Mouse (Mus musculus) stomach, embryonic 16.5 days (tissue): ENCODE measurements around the gene Gm20605. TPM values are rescaled to one million over a fixed set of nuclear protein-coding genes. Genes with fewer than 3 reads are reported as not detected.

Experiments
- ATAC-seq: fragments of 200-750 bp; cut with Nextera tagmentation; 2 replicates; pipeline ENCODE4 v1.8.0; 2017; ENCODE audit warnings: moderate number of reproducible peaks, moderate TSS enrichment; ENCODE audit not compliant: insufficient read depth, low FRiP score
- H3K27ac ChIP-seq: fragments of 300-500 bp; sonication (generic); 2 replicates; pipeline ENCODE4 v1.5.1; 2014; ENCODE audit warnings: low read length
- H3K27me3 ChIP-seq: fragments of 300-500 bp; sonication (generic); 2 replicates; pipeline ENCODE4 v1.6.1; 2014; ENCODE audit warnings: low read length, control low read depth, mixed read lengths; ENCODE audit not compliant: control insufficient read depth, insufficient read depth
- H3K36me3 ChIP-seq: fragments of 300-500 bp; sonication (generic); 2 replicates; pipeline ENCODE4 v1.6.1; 2014; ENCODE audit warnings: low read length; ENCODE audit not compliant: control insufficient read depth, insufficient read depth
- H3K4me1 ChIP-seq: fragments of 300-500 bp; sonication (generic); 2 replicates; pipeline ENCODE4 v1.6.1; 2014; ENCODE audit warnings: low read length, control low read depth, mixed read lengths; ENCODE audit not compliant: control insufficient read depth, insufficient read depth
- H3K4me2 ChIP-seq: fragments of 300-500 bp; sonication (generic); 2 replicates; pipeline ENCODE4 v1.6.1; 2014; ENCODE audit warnings: low read depth, low read length, mixed read lengths
- H3K4me3 ChIP-seq: fragments of 300-500 bp; sonication (generic); replicated peaks from 2 replicates; pipeline ENCODE4 v1.5.1; 2014; ENCODE audit warnings: mild to moderate bottlenecking, low read length
- H3K9ac ChIP-seq: fragments of 300-500 bp; sonication (generic); 2 replicates; pipeline ENCODE4 v1.6.1; 2014; ENCODE audit warnings: low read length
- H3K9me3 ChIP-seq: fragments of 300-500 bp; sonication (generic); replicated peaks from 2 replicates; pipeline ENCODE4 v1.6.1; 2016; ENCODE audit warnings: low read length, control low read depth; ENCODE audit not compliant: control insufficient read depth
- WGBS: fragments of 180-500 bp; shearing (Covaris S2); extraction: QIAGEN DNeasy Blood & Tissue Kit; methylation state at CpG from one replicate; pipeline ENCODE4 v1.1.7; 2014; 5-methylcytosine and 5-hydroxymethylcytosine counted together
- polyA plus RNA-seq: library from polyadenylated mRNA; unstranded; fragments of >200 nt; fragmentation: Nextera tagmentation; extraction: Ambion mirVana; gene quantifications from 2 replicates; pipeline ENCODE4 v1.2.1, GENCODE M21; 2015

The Gm20605 gene
- polyA plus RNA-seq, 1 experiment from 2014 or later: 9.4 TPM

DNA sequence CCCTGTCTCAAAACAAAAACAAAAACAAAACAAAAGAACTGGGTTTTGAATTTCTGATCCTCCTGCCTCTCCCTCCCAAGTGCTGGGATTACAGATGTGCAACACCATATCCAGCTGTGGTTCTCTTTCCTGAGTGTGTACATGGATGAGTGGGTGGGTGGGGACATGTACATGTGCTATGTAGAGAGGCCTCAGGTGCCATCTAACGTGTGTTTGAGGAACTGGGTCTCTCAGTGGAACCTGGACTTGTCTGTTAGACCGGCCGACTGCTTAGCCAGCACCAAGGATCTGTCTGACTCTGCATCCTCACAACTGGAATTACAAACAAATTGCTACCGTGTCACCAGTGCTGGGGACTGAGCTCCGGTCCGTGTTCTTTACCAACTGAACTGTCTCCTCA lies 31.4 kb upstream of the Gm20605 start:
- WGBS: 86% methylated on average over 6 of the region's 6 CpGs
- Histone ChIP-seq H3K36me3 (no peaks in the 10 kb centered on the region), H3K27ac (no peak overlapping the region), H3K27me3 (no peaks in the 10 kb centered on the region), H3K9ac (no peak overlapping the region), H3K4me3 (no peak overlapping the region), H3K9me3 (no peaks in the 10 kb centered on the region), H3K4me1 (peaks cover 14% of the 10 kb centered on the region), H3K4me2 (no peak overlapping the region)
- no peak for ATAC-seq

DNA sequence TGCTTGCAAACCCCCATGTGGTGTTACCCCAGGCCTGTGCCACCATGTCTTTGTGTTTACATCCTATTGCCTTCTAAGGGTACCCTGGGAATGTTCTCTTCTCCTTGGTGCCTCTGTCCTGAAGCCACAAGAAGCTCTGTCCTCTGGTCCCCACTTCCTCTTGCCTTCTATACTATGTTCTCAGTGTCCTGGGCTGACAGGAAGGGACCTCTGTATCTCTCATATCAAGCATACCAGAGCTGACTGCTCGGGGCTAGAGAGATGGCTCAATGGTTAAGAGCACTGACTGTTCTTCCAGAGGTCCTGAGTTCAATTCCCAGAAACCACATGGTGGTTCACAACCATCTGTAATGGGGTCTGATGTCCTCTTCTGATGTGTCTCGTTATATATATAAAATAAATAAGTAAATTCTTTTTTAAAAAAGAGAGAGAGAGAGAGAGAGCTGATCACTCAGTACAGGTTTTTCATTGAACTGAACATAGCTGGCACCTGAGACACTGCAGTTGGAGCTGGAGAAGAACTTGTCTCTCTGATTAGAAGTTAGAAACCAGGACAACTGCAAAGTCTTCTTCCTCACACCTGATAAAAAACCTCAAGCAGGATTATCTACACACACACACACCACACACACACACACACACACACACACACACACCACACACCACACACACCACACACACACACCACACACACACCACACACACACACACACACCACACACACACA lies 30.7 kb upstream of the Gm20605 start:
- Histone ChIP-seq H3K27me3 (no peaks in the 10 kb centered on the region), H3K36me3 (no peaks in the 10 kb centered on the region), H3K27ac (no peak overlapping the region), H3K4me1 (peaks cover 14% of the 10 kb centered on the region), H3K4me2 (no peak overlapping the region), H3K9ac (no peak overlapping the region), H3K4me3 (no peak overlapping the region), H3K9me3 (no peaks in the 10 kb centered on the region)
- no peak for ATAC-seq
- 82% methylated on average over 2 of the region's 2 CpGs for WGBS

DNA sequence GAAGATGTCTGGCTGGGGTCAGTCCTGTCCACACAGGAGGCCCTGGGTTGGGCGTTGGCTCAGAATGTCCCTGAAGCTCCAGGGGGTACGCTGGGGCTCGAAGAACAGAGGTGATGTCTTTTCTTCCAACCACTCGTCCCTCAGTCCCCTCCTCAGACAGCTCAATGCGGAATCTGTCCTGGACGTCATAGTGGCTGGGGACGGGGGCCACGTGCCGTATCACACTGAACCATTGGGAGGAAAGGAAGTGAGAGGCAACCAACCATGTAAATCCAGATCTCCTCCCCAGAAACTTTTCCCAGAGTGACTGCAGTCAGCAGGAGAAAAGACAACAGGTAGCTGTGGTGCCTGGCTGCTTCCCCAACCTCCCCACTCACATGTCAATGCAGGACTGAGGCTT lies 29.4 kb upstream of the Gm20605 start:
- Histone ChIP-seq H3K9me3 (no peaks in the 10 kb centered on the region), H3K4me3 (peak overlapping the region; percentile 81), H3K27me3 (no peaks in the 10 kb centered on the region), H3K4me1 (peaks cover 14% of the 10 kb centered on the region), H3K36me3 (no peaks in the 10 kb centered on the region), H3K27ac (no peak overlapping the region), H3K9ac (peak overlapping the region; percentile 91), H3K4me2 (peak overlapping the region; percentile 92)
- no peak for ATAC-seq
- WGBS: 64% methylated on average over 9 of the region's 9 CpGs

DNA sequence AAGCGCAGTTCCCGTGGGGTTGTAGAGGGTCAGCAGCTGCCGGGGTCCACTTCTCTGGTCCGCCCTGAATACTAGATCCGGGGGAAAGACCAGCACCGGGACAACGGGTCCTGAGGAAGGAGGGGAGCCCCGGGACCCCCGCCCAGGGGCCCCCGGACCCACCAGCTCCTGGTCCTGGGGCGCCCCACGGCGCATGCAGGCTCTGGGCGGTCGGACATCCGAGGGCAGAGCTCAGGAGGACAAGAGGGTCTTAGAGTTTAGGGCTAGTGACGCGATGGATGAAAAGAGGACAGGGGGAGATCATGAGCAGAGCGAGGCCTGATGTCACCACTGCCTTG lies 28.7 kb upstream of the Gm20605 start:
- Histone ChIP-seq H3K36me3 (no peaks in the 10 kb centered on the region), H3K4me1 (peaks cover 14% of the 10 kb centered on the region), H3K27me3 (no peaks in the 10 kb centered on the region), H3K4me2 (peak overlapping the region; percentile 92), H3K27ac (peak overlapping the region; percentile 42; the same call in 1 of the 2 replicates), H3K9ac (peak overlapping the region; percentile 91), H3K9me3 (no peaks in the 10 kb centered on the region), H3K4me3 (peak overlapping the region; percentile 81)
- ATAC-seq: peak; percentile 57
- under 1% methylated on average over 19 of the region's 19 CpGs for WGBS

DNA sequence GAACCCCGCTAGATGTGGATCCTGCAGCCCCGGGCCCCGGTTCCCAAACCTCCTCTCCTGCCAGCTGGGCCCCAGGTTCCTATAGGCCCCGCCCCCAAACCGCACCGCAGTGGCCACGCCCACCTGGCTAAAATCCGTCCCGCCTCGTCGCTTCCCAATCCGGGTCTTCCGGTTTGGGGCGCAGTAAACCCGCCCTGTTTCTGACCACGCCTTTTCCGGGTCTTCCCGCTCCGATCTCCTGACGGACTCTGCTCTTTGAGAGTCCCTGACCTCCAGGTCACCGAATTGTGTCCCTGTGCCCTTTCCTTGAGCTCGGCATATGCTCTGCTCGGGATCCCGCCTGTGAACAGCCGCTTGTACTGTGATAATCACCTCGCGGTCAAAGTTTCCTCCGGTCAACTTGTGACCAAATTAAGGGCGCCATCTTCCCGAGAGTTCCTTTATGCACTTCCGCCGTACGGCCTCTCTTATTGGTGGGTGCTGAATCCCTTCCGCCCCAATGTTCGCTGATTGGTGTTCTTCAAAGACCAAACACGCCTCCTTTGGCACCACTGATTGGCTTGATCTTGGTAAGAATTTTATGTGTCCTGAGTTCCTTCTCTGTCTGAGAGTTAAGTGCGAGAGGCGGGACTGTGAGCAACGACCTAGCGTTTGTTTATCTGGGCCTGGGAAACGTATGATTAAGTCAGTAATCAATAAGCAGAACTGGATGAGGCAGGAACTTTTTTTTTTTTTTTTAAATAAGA lies 28.2 kb upstream of the Gm20605 start, which contains the start of gene Mospd3:
Mospd3 (minus strand) TSS at position 440 of the 746 bp plus-strand sequence.
- H3K36me3 ChIP-seq: no peaks in the 10 kb centered on the region
- H3K27me3 ChIP-seq: no peaks in the 10 kb centered on the region
- H3K4me3 ChIP-seq: peak within 1 kb of the TSS; percentile 81
- no peaks in the 10 kb centered on the region for H3K9me3 ChIP-seq
- WGBS: under 1% methylated on average over 41 of the region's 41 CpGs
- peak; percentile 96 for ATAC-seq
- peak within 1 kb of the TSS; percentile 92 for H3K4me2 ChIP-seq
- H3K27ac ChIP-seq: peak within 1 kb of the TSS; percentile 90
- peak within 1 kb of the TSS; percentile 91 for H3K9ac ChIP-seq
- peaks cover 14% of the 10 kb centered on the region for H3K4me1 ChIP-seq

DNA sequence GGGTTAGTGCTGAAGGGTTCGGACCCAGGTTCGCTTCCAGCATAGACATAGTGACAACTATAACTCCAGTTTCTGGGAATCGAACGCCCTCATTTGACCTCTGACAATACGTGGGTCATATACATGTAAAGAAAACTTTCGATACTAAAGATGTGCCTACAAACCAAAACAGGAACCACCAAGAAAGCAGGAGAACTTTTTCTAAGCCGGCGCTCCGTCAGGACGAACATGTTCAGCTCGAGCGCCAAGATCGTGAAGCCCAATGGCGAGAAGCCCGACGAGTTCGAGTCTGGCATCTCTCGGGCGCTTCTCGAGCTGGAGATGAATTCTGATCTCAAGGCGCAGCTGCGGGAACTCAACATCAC lies 27.6 kb upstream of the Gm20605 start:
- peak overlapping the region; percentile 90 for H3K27ac ChIP-seq
- peaks cover 14% of the 10 kb centered on the region for H3K4me1 ChIP-seq
- WGBS: under 1% methylated on average over 22 of the region's 22 CpGs
- no peaks in the 10 kb centered on the region for H3K27me3 ChIP-seq
- H3K4me3 ChIP-seq: peak overlapping the region; percentile 81
- peak overlapping the region; percentile 77 for H3K4me2 ChIP-seq
- peak overlapping the region; percentile 76 for H3K9ac ChIP-seq
- H3K36me3 ChIP-seq: no peaks in the 10 kb centered on the region
- no peaks in the 10 kb centered on the region for H3K9me3 ChIP-seq
- ATAC-seq: no peak

DNA sequence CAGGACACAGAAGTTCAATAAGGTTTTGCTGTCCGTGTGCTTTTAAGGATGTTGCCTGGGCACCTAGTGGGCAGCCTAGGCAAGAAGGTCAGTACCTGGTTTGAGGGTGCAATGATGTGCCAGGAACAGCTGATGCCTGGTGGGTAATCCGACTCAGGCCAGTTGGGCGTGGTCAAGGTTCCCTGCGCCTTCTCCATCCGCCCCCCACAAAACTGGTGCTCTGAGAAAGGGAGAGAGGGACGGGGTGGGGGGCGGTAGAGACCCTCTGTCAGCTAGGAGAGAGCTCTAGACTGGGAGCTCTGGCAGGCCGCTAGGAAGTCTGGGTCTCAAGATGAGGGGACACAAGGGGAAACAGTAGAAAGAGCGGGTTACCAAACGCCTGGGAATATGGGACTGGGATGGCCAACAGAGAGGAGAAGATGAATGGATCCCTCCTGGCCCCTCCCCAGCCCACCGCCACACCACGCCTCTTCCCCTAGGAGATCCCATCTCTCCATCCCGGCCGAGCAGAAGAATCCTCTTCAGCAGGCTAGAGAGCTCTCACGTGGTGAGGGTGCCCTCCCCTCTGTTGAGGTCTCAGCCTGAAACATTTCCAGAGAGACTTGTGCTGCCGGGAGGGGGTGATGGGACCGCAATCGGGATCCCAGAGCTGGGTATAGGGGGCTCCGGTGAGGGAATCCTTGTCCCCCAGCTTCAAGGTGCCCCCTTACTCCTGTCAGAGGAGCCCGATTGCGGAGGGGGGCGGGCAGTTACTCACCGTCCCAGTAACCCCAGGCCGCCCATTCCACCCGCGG lies 20.9 kb upstream of the Gm20605 start:
- Histone ChIP-seq H3K4me2 (peak overlapping the region; percentile 40), H3K4me3 (0 out of 2 replicates have a peak overlapping the region, but pooled peaks have one; percentile 4), H3K4me1 (peaks cover 48% of the 10 kb centered on the region), H3K27ac (no peak overlapping the region), H3K9me3 (no peaks in the 10 kb centered on the region), H3K9ac (peak overlapping the region; percentile 60), H3K27me3 (no peaks in the 10 kb centered on the region), H3K36me3 (no peaks in the 10 kb centered on the region)
- whole genome bisulfite sequencing: 24% methylated on average over 26 of the region's 26 CpGs
- ATAC-seq: no peak

DNA sequence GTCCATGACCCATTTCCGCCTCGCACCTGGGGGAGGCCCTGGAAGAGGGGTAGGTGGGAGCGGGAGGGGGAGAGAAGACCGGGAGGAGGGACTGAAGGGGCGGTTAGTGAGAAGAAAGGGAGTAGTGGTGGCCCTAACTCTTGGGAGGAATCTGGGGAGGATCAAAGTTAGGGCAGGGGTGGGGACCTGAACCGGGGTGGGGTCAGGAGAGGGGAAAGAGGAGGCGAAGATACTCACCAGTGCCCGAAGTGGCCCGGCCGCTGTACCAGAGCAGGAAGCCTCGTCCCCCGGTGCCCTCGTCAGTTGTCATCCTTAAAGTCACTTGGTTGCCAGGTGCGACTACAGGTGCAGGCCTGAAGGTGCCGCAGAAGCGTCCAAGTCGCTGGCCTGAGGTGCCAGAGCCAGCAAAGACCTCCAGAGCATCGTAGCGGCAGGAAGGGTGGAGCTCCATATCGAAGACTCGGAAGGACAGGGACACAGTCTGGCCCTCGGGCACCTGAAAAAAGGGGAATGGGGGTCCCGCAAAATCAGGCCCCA lies 20.3 kb upstream of the Gm20605 start:
- no peaks in the 10 kb centered on the region for H3K36me3 ChIP-seq
- peak overlapping the region; percentile 60 for H3K9ac ChIP-seq
- WGBS: 29% methylated on average over 23 of the region's 23 CpGs
- no peaks in the 10 kb centered on the region for H3K27me3 ChIP-seq
- H3K4me3 ChIP-seq: 0 out of 2 replicates have a peak overlapping the region, but pooled peaks have one; percentile 4
- no peak for ATAC-seq
- no peak overlapping the region for H3K27ac ChIP-seq
- H3K9me3 ChIP-seq: no peaks in the 10 kb centered on the region
- H3K4me2 ChIP-seq: peak overlapping the region; percentile 40
- H3K4me1 ChIP-seq: peaks cover 50% of the 10 kb centered on the region
